Mouse (Mus musculus): ENCODE data around the gene Them5. TPM values are rescaled to one million over a fixed set of nuclear protein-coding genes. Genes with fewer than 3 reads are reported as not detected.

The Them5 gene
- total and polyA plus RNA-seq, 3 experiments = 0.11 TPM; not detected in 2

DNA sequence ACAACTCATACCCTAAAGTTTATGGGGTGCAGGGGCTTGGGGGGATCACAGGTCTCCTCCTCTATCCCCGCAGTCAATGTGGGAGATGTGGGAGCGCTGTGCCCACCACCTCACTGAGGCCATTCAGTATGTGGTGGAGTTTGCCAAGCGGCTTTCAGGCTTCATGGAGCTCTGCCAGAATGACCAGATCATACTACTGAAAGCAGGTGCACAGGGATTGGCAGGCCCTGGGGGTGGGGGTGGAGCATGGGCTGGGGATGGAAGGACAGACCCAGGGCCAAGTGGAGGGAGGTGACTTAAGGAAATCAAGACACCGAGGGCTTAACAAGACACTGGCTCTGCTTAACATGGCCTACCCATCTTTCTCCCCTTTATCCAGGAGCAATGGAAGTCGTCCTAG is 49.1 kb downstream of the Them5 start:
- no peak for ATAC-seq (ENCODE audit: extremely low read depth, insufficient number of reproducible peaks, low FRiP score, poor library complexity, severe bottlenecking)
- TF ChIP-seq TAL1 (conservative IDR thresholded peaks at IDR 0.05; ENCODE audit: low read depth, low read length) (no peak), GATA2 (IDR thresholded peaks at IDR 0.05; ENCODE audit: borderline replicate concordance, low read depth, low read length) (no peak), POLR2AphosphoS5 (IDR thresholded peaks at IDR 0.05; ENCODE audit: insufficient replicate concordance, low read depth, low read length) (no peak), GATA1 (IDR thresholded peaks at IDR 0.05; ENCODE audit: borderline replicate concordance, low read length) (no peak), CTCF (IDR thresholded peaks at IDR 0.05; ENCODE audit: low read depth, low read length) (no peak)
- H3K36me3 ChIP-seq (replicated peaks) = no peaks in the 10 kb centered on the region
- H3K4me1 ChIP-seq (ENCODE audit: insufficient read depth, low read depth, low read length) = peaks cover 3% of the 10 kb centered on the region; the same call in 1 of the 2 replicates
- no peak overlapping the region for H3K4me3 ChIP-seq (ENCODE audit: low read depth, low read length)
- no peak for DNase-seq (ENCODE audit: low spot score)
- no peaks in the 10 kb centered on the region for H3K9me3 ChIP-seq (replicated peaks)
- H3K27me3 ChIP-seq (ENCODE audit: insufficient read depth, low read length) = peaks cover 30% of the 10 kb centered on the region

DNA sequence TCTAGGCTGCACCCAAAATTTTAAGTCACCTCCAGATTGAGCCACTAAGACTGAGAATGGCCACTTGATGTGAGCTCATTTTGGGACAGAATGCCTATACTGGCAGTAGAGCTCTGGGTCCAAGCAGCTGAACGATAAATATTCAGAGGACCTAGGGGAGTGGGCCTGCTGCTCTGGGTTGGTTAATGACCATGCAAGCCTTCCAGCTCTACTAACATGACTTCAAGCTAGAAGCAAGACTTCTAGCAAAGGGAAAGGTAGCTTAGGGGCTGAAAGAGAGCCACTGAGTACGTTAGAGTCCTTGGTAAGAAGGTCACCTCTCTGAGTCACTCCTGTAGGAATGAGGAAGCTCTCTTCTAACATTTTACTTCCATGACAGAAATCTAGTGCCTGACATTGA is 50.2 kb downstream of the Them5 start:
- Histone ChIP-seq H3K36me3 (replicated peaks) (no peaks in the 10 kb centered on the region), H3K27me3 (ENCODE audit: insufficient read depth, low read length) (peaks cover 32% of the 10 kb centered on the region), H3K4me3 (ENCODE audit: low read depth, low read length) (no peak overlapping the region), H3K4me1 (ENCODE audit: insufficient read depth, low read depth, low read length) (peaks cover 3% of the 10 kb centered on the region; the same call in 1 of the 2 replicates), H3K9me3 (replicated peaks) (no peaks in the 10 kb centered on the region)
- DNase-seq (ENCODE audit: low spot score) (no peak), ATAC-seq (ENCODE audit: extremely low read depth, insufficient number of reproducible peaks, low FRiP score, poor library complexity, severe bottlenecking) (no peak)
- TF ChIP-seq GATA2 (IDR thresholded peaks at IDR 0.05; ENCODE audit: borderline replicate concordance, low read depth, low read length) = no peak

DNA sequence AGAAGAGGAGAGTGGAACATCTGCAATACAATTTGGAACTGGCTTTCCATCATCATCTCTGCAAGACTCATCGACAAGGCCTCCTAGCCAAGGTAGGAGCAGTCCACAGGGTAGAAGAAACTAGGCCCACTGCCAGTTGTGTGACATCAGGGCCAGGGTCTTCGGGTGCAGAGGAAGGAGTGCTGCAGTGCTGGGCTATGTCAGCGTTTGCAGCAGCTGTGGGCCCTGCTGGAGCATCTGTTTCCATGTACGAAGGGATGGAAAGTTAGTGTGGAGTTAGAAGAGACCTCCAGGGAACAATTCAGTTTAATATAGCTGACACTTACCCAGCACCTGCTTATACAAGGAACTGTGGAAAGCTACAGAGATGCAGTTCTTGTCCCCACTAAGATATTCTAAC is 51.1 kb downstream of the Them5 start:
- Histone ChIP-seq H3K36me3 (replicated peaks) (no peaks in the 10 kb centered on the region), H3K27me3 (ENCODE audit: insufficient read depth, low read length) (peaks cover 26% of the 10 kb centered on the region), H3K4me3 (ENCODE audit: low read depth, low read length) (no peak overlapping the region), H3K4me1 (ENCODE audit: insufficient read depth, low read depth, low read length) (peaks cover under 1% of the 10 kb centered on the region; the same call in 1 of the 2 replicates), H3K9me3 (replicated peaks) (no peaks in the 10 kb centered on the region)
- TF ChIP-seq TAL1 (conservative IDR thresholded peaks at IDR 0.05; ENCODE audit: low read depth, low read length) = no peak
- no peak for TF ChIP-seq POLR2AphosphoS5 (IDR thresholded peaks at IDR 0.05; ENCODE audit: insufficient replicate concordance, low read depth, low read length)
- TF ChIP-seq GATA1 (IDR thresholded peaks at IDR 0.05; ENCODE audit: borderline replicate concordance, low read length) = no peak
- TF ChIP-seq GATA2 (IDR thresholded peaks at IDR 0.05; ENCODE audit: borderline replicate concordance, low read depth, low read length) = no peak
- no peak for TF ChIP-seq CTCF (IDR thresholded peaks at IDR 0.05; ENCODE audit: low read depth, low read length)
- DNase-seq (ENCODE audit: low spot score) (no peak), ATAC-seq (ENCODE audit: extremely low read depth, insufficient number of reproducible peaks, low FRiP score, poor library complexity, severe bottlenecking) (no peak)

DNA sequence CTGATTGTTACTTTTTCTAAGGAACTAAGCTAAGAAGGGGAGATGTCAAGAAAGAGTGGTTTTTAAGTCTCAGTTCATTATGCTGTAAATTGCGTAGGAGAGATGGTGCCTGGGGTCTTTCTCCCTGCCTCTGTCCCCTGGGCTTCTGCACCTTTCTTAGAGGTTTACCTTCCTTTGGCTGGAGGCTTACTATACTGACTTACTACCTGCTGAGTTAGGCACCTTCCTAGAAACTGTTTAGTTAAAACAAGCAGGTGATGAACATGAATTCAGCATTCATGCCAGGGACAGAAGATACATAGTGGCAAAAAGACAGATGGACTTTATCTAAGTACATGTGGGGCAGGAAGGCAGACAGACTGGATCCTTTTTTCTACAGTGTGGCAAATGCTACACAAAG is 54.4 kb downstream of the Them5 start:
- Histone ChIP-seq H3K4me1 (ENCODE audit: insufficient read depth, low read depth, low read length) (no peaks in the 10 kb centered on the region), H3K36me3 (replicated peaks) (no peaks in the 10 kb centered on the region), H3K27me3 (ENCODE audit: insufficient read depth, low read length) (peaks cover 21% of the 10 kb centered on the region), H3K4me3 (ENCODE audit: low read depth, low read length) (no peak overlapping the region), H3K9me3 (replicated peaks) (no peaks in the 10 kb centered on the region)
- TF ChIP-seq TAL1 (conservative IDR thresholded peaks at IDR 0.05; ENCODE audit: low read depth, low read length) = no peak
- no peak for TF ChIP-seq CTCF (IDR thresholded peaks at IDR 0.05; ENCODE audit: low read depth, low read length)
- TF ChIP-seq GATA1 (IDR thresholded peaks at IDR 0.05; ENCODE audit: borderline replicate concordance, low read length) = no peak
- TF ChIP-seq POLR2AphosphoS5 (IDR thresholded peaks at IDR 0.05; ENCODE audit: insufficient replicate concordance, low read depth, low read length) = no peak
- no peak for TF ChIP-seq GATA2 (IDR thresholded peaks at IDR 0.05; ENCODE audit: borderline replicate concordance, low read depth, low read length)
- DNase-seq (ENCODE audit: low spot score) (no peak), ATAC-seq (ENCODE audit: extremely low read depth, insufficient number of reproducible peaks, low FRiP score, poor library complexity, severe bottlenecking) (no peak)

DNA sequence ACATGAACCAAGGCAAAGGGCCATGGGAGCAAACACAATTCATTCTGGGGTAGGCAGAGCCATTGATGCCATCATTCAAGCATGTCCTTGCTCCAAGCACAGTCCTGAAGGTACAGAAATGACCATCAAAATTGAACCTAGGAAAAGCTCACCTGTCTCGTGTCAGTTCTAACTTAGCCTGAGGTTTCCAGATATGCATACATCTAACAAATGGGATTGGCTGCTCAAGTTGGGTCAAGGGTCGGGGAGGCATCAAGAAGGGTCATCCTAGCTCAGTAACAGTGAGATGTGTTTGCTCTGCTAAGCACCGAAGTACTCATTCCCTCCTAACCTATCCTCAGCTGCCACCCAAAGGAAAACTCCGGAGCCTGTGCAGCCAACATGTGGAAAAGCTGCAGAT is 55.0 kb downstream of the Them5 start:
- TF ChIP-seq GATA2 (IDR thresholded peaks at IDR 0.05; ENCODE audit: borderline replicate concordance, low read depth, low read length) (no peak), POLR2AphosphoS5 (IDR thresholded peaks at IDR 0.05; ENCODE audit: insufficient replicate concordance, low read depth, low read length) (no peak), CTCF (IDR thresholded peaks at IDR 0.05; ENCODE audit: low read depth, low read length) (no peak), GATA1 (IDR thresholded peaks at IDR 0.05; ENCODE audit: borderline replicate concordance, low read length) (no peak)
- Histone ChIP-seq H3K9me3 (replicated peaks) (no peaks in the 10 kb centered on the region), H3K4me1 (ENCODE audit: insufficient read depth, low read depth, low read length) (no peaks in the 10 kb centered on the region), H3K4me3 (ENCODE audit: low read depth, low read length) (no peak overlapping the region), H3K36me3 (replicated peaks) (no peaks in the 10 kb centered on the region), H3K27me3 (ENCODE audit: insufficient read depth, low read length) (peaks cover 24% of the 10 kb centered on the region)
- no peak for ATAC-seq (ENCODE audit: extremely low read depth, insufficient number of reproducible peaks, low FRiP score, poor library complexity, severe bottlenecking)
- DNase-seq (ENCODE audit: low spot score) = no peak

Other genes starting within 250 kb of the Them5 start
- not detected in 2 replicates for gene Gm10696, start 163.9 kb upstream of the Them5 start, total RNA-seq (2014; fragmentation: Nextera tagmentation)
- not detected in 2 replicates for gene Gm10696, start 163.9 kb upstream of the Them5 start, total RNA-seq (2017)
- gene Gm10696, start 163.9 kb upstream of the Them5 start, polyA plus RNA-seq (2012) = not detected in 2 replicates
- gene Gm5286, start 145.4 kb upstream of the Them5 start, total RNA-seq (2014; fragmentation: Nextera tagmentation) = not detected in 2 replicates
- 0.35 TPM in 1 of 2 replicates, not detected in the other for gene Gm5286, start 145.4 kb upstream of the Them5 start, total RNA-seq (2017)
- gene Gm5286, start 145.4 kb upstream of the Them5 start, polyA plus RNA-seq (2012) = not detected in 2 replicates
- gene Gm4778, start 78.1 kb upstream of the Them5 start, total RNA-seq (2014; fragmentation: Nextera tagmentation) = not detected in 2 replicates
- not detected in 2 replicates for gene Gm4778, start 78.1 kb upstream of the Them5 start, total RNA-seq (2017)
- gene Gm4778, start 78.1 kb upstream of the Them5 start, polyA plus RNA-seq (2012) = not detected in 2 replicates
- 12.5 and 13.2 TPM in 2 replicates for gene Them4, start 32.0 kb upstream of the Them5 start, total RNA-seq (2014; fragmentation: Nextera tagmentation)
- 7.6 and 7.7 TPM in 2 replicates for gene Them4, start 32.0 kb upstream of the Them5 start, total RNA-seq (2017)
- gene Them4, start 32.0 kb upstream of the Them5 start, polyA plus RNA-seq (2012) = 0.44 and 1.3 TPM in 2 replicates
- gene C2cd4d, start 20.3 kb downstream of the Them5 start, total RNA-seq (2014; fragmentation: Nextera tagmentation) = not detected in 2 replicates
- 0.11 TPM in 1 of 2 replicates, not detected in the other for gene C2cd4d, start 20.3 kb downstream of the Them5 start, total RNA-seq (2017)
- not detected in 2 replicates for gene C2cd4d, start 20.3 kb downstream of the Them5 start, polyA plus RNA-seq (2012)
- not detected in 2 replicates for gene Rorc, start 30.7 kb downstream of the Them5 start, total RNA-seq (2014; fragmentation: Nextera tagmentation)
- 0.12 TPM in 1 of 2 replicates, not detected in the other for gene Rorc, start 30.7 kb downstream of the Them5 start, total RNA-seq (2017)
- not detected in 2 replicates for gene Rorc, start 30.7 kb downstream of the Them5 start, polyA plus RNA-seq (2012)
- gene Lingo4, start 56.4 kb downstream of the Them5 start, total RNA-seq (2014; fragmentation: Nextera tagmentation) = not detected in 2 replicates
- gene Lingo4, start 56.4 kb downstream of the Them5 start, total RNA-seq (2017) = 0.05 and 0.06 TPM in 2 replicates
- not detected in 2 replicates for gene Lingo4, start 56.4 kb downstream of the Them5 start, polyA plus RNA-seq (2012)
- gene Tdrkh, start 71.2 kb downstream of the Them5 start, total RNA-seq (2014; fragmentation: Nextera tagmentation) = not detected in 2 replicates
- 0.12 and 0.22 TPM in 2 replicates for gene Tdrkh, start 71.2 kb downstream of the Them5 start, total RNA-seq (2017)
- not detected in 2 replicates for gene Tdrkh, start 71.2 kb downstream of the Them5 start, polyA plus RNA-seq (2012)
- gene Mrpl9, start 101.2 kb downstream of the Them5 start, total RNA-seq (2014; fragmentation: Nextera tagmentation) = 62.2 and 67.1 TPM in 2 replicates
- gene Mrpl9, start 101.2 kb downstream of the Them5 start, total RNA-seq (2017) = 105 and 108 TPM in 2 replicates
- gene Mrpl9, start 101.2 kb downstream of the Them5 start, polyA plus RNA-seq (2012) = 89.5 and 105 TPM in 2 replicates
- gene Oaz3, start 101.8 kb downstream of the Them5 start, total RNA-seq (2014; fragmentation: Nextera tagmentation) = not detected in 2 replicates
- gene Oaz3, start 101.8 kb downstream of the Them5 start, total RNA-seq (2017) = 0.17 and 0.49 TPM in 2 replicates
- not detected in 2 replicates for gene Oaz3, start 101.8 kb downstream of the Them5 start, polyA plus RNA-seq (2012)
- gene Celf3, start 136.2 kb downstream of the Them5 start, total RNA-seq (2014; fragmentation: Nextera tagmentation) = not detected in 2 replicates
- 0.17 TPM in 1 of 2 replicates, not detected in the other for gene Celf3, start 136.2 kb downstream of the Them5 start, total RNA-seq (2017)
- not detected in 2 replicates for gene Celf3, start 136.2 kb downstream of the Them5 start, polyA plus RNA-seq (2012)
- gene Riiad1, start 138.2 kb downstream of the Them5 start, total RNA-seq (2014; fragmentation: Nextera tagmentation) = not detected in 2 replicates
- not detected in 2 replicates for gene Riiad1, start 138.2 kb downstream of the Them5 start, total RNA-seq (2017)
- gene Riiad1, start 138.2 kb downstream of the Them5 start, polyA plus RNA-seq (2012) = not detected in 2 replicates
- 38.8 and 42.0 TPM in 2 replicates for gene Snx27, start 240.6 kb downstream of the Them5 start, total RNA-seq (2014; fragmentation: Nextera tagmentation)
- 23.2 and 26.9 TPM in 2 replicates for gene Snx27, start 240.6 kb downstream of the Them5 start, total RNA-seq (2017)
- gene Snx27, start 240.6 kb downstream of the Them5 start, polyA plus RNA-seq (2012) = 10.5 and 10.9 TPM in 2 replicates